Mouse (Mus musculus): ENCODE results near the gene Lclat1.

Gene Lclat1

GRCm38 (mm10) chr17:73107158-73108157, at the start of gene Lclat1:
Gene Lclat1 (plus strand): TSS chr17:73107985.
- DNase-seq, result peak; percentile 96

GRCm38 (mm10) chr17:73058319-73058718, 49.5 kb upstream of the Lclat1 start:
- DNase-seq, result no peak

- no peak for DNase-seq
Observed at GRCm38 (mm10) chr17:73060224-73060896, 47.4 kb upstream of the Lclat1 start.

- no peak for DNase-seq
Observed at GRCm38 (mm10) chr17:73060897-73061252, 46.9 kb upstream of the Lclat1 start.

GRCm38 (mm10) chr17:73062701-73063100, 45.1 kb upstream of the Lclat1 start:
- DNase-seq, result no peak

GRCm38 (mm10) chr17:73063299-73063698, 44.5 kb upstream of the Lclat1 start:
- DNase-seq, result no peak

- DNase-seq, result no peak
Observed at GRCm38 (mm10) chr17:73063781-73064180, 44.0 kb upstream of the Lclat1 start.

GRCm38 (mm10) chr17:73066387-73067169, 41.2 kb upstream of the Lclat1 start:
- no peak for DNase-seq

- peak in 1 of 2 experiments; percentile 15 for DNase-seq
Observed at GRCm38 (mm10) chr17:73067423-73067822, 40.4 kb upstream of the Lclat1 start.

GRCm38 (mm10) chr17:73068321-73068992, 39.3 kb upstream of the Lclat1 start:
- no peak for DNase-seq

- no peak for DNase-seq
Observed at GRCm38 (mm10) chr17:73070466-73070865, 37.3 kb upstream of the Lclat1 start.

GRCm38 (mm10) chr17:73071725-73072263, 36.0 kb upstream of the Lclat1 start:
- DNase-seq, result no peak

GRCm38 (mm10) chr17:73072286-73072685, 35.5 kb upstream of the Lclat1 start:
- DNase-seq, result no peak

GRCm38 (mm10) chr17:73074631-73075030, 33.2 kb upstream of the Lclat1 start:
- no peak for DNase-seq

GRCm38 (mm10) chr17:73075238-73075890, 32.4 kb upstream of the Lclat1 start:
- no peak for DNase-seq

GRCm38 (mm10) chr17:73077638-73078037, 30.1 kb upstream of the Lclat1 start:
- no peak for DNase-seq

- DNase-seq, result no peak
Observed at GRCm38 (mm10) chr17:73081360-73082133, 26.2 kb upstream of the Lclat1 start.

- DNase-seq, result peak in 1 of 2 experiments; percentile 14
Observed at GRCm38 (mm10) chr17:73082506-73083196, 25.1 kb upstream of the Lclat1 start.

- peak in 1 of 2 experiments; percentile 27 for DNase-seq
Observed at GRCm38 (mm10) chr17:73087045-73087910, 20.5 kb upstream of the Lclat1 start.
